Mouse (Mus musculus) adrenal gland, postnatal 0 days (tissue): ENCODE data around the gene Tet3. TPM values are rescaled to one million over a fixed set of nuclear protein-coding genes. Genes with fewer than 3 reads are reported as not detected.

Experiments used
- microRNA-seq: library from miRNA; unstranded; fragments of <30 nt; microRNA quantifications from one replicate; pipeline ENCODE4, GENCODE M21; 2016; ENCODE audit warnings: borderline replicate concordance; ENCODE audit not compliant: insufficient number of aligned reads
- polyA plus RNA-seq: library from polyadenylated mRNA; unstranded; fragments of >200 nt; fragmentation: Nextera tagmentation; extraction: Ambion mirVana; gene quantifications from 2 replicates; pipeline ENCODE4 v1.2.1, GENCODE M21; 2015

The Tet3 gene
- polyA plus RNA-seq: 25.0 and 26.5 TPM in 2 replicates

GRCm38 (mm10) chr6:83459034-83459644, at the start of gene Tet3:
Tet3 (minus strand) TSS chr6:83459084.

GRCm38 (mm10) chr6:83506258-83507167, 47.6 kb upstream of the Tet3 start, which contains the start of gene Dguok:
Dguok (minus strand) TSS chr6:83506969.

GRCm38 (mm10) chr6:83348873-83349272, 110.0 kb downstream of the Tet3 start, which contains the start of gene Bola3:
Bola3 (plus strand) TSS chr6:83349147.

DNA sequence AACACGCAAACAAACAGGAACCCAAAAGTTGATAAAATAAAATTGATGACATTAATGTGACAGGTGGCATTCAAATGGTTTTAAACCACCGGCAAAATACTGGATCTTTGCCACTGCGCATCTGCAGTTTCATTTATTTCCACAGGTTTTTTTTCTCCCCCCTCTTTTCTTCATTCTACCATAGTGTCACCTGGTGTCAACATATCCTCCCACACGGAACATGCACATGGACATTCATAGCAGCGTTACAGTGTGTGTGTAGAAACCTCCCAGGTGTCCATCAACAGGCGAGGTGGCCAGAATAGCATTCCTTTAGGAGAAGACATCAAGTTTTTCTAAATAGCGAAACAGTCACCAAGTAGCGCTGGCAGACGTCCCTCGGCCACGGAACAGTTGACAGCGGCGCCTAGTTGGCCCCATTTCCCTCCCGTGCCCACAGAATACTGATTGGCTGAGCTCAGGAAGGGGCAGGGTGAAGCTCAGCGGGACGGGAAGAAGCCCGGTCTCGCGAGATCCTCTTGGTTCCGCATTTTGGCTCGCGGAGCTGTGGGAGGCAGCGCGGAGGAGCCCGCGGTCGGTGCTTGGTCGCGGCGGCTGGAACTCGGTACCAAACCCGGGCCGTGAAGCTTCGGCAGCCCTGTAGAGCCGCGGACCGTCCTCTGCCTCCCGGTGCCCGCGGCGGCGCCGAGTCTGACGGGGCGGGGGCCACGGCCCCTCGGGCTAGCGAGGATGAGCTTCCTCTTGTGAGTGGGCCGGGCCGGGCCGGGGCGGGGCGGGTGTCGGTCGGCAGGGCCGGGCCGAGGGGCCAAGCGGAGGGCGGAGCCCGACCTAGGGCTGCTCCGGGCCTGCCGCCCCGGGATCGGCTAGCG, 133.1 kb downstream of the Tet3 start, which contains the start of the genes Mthfd2 and Mob1a:
Gene Mthfd2 (minus strand): TSS at position 384 of the 869 bp plus-strand sequence.
Gene Mob1a (plus strand): TSS at position 492 of the 869 bp plus-strand sequence.

Small RNAs within 50 kb of the gene (microRNA-seq; reads per million reads assigned to microRNA genes)
- gene Mir6374: not detected

Other genes starting within 250 kb of the Tet3 start
- gene Slc4a5, start 239.3 kb downstream of the Tet3 start, polyA plus RNA-seq: 0.12 TPM in 1 of 2 replicates, not detected in the other
- gene Mthfd2, start 133.2 kb downstream of the Tet3 start, polyA plus RNA-seq: 18.6 and 19.4 TPM in 2 replicates
- 33.9 and 40.3 TPM in 2 replicates for gene Mob1a, start 133.1 kb downstream of the Tet3 start, polyA plus RNA-seq
- gene Bola3, start 109.9 kb downstream of the Tet3 start, polyA plus RNA-seq: 308 and 352 TPM in 2 replicates
- 47.3 and 62.3 TPM in 2 replicates for gene Dguok, start 47.9 kb upstream of the Tet3 start, polyA plus RNA-seq
- gene Actg2, start 77.2 kb upstream of the Tet3 start, polyA plus RNA-seq: 3.4 and 20.0 TPM in 2 replicates
- 23.6 and 35.6 TPM in 2 replicates for gene Stambp, start 113.6 kb upstream of the Tet3 start, polyA plus RNA-seq
- 1.5 and 2.8 TPM in 2 replicates for gene Clec4f, start 197.1 kb upstream of the Tet3 start, polyA plus RNA-seq
- not detected in 2 replicates for gene Cd207, start 218.8 kb upstream of the Tet3 start, polyA plus RNA-seq